Mouse (Mus musculus) spleen, postnatal 10 days (tissue): ENCODE data around the gene Ntrk1.

Source experiments
- DNase-seq, 2 experiments: peaks; one replicate each; pipeline ENCODE4 v3.0.0; 2021 to 2022; ENCODE audit warnings: low spot score in 2 of 2

Gene Ntrk1

GRCm38 (mm10) chr3:87753829-87754228, 41.1 kb downstream of the Ntrk1 start:
- no peak for DNase-seq

GRCm38 (mm10) chr3:87752567-87752966, 42.4 kb downstream of the Ntrk1 start:
- DNase-seq, result no peak

- DNase-seq, result no peak
These were observed 45.0 kb downstream of the Ntrk1 start for GRCm38 (mm10) chr3:87749977-87750376.

GRCm38 (mm10) chr3:87749036-87749435, 45.9 kb downstream of the Ntrk1 start:
- peak in 1 of 2 experiments; percentile 62 for DNase-seq

- no peak for DNase-seq
These were observed 46.5 kb downstream of the Ntrk1 start, which contains the start of gene Lrrc71 for GRCm38 (mm10) chr3:87748431-87748830. Gene Lrrc71 (minus strand): TSS chr3:87748625.

GRCm38 (mm10) chr3:87745036-87745659, 49.8 kb downstream of the Ntrk1 start:
- no peak for DNase-seq

GRCm38 (mm10) chr3:87743927-87744326, 51.0 kb downstream of the Ntrk1 start:
- DNase-seq, result no peak

GRCm38 (mm10) chr3:87742735-87743134, 52.2 kb downstream of the Ntrk1 start:
- peak in 1 of 2 experiments; percentile 56 for DNase-seq

- DNase-seq, result no peak
These were observed 52.9 kb downstream of the Ntrk1 start for GRCm38 (mm10) chr3:87742013-87742412.

GRCm38 (mm10) chr3:87738906-87739305, 56.1 kb downstream of the Ntrk1 start:
- DNase-seq, result no peak

- DNase-seq, result no peak
These were observed 59.6 kb downstream of the Ntrk1 start for GRCm38 (mm10) chr3:87735335-87735734.

GRCm38 (mm10) chr3:87733984-87734761, 60.8 kb downstream of the Ntrk1 start:
- DNase-seq, result no peak

- no peak for DNase-seq
These were observed 61.9 kb downstream of the Ntrk1 start for GRCm38 (mm10) chr3:87733098-87733497.

GRCm38 (mm10) chr3:87728696-87729095, 66.3 kb downstream of the Ntrk1 start:
- peak in 1 of 2 experiments; percentile 4 for DNase-seq
